Comparison of ENCODE assay signal across 9 mouse cellular contexts in genomic region chr12:111375559-111375958, GRCm38 (mm10). TPM values are rescaled to one million over a fixed set of nuclear protein-coding genes. Genes with fewer than 3 reads are reported as not detected.
DNase-seq lines count a peak whose midpoint lies in the region; ATAC-seq and TF ChIP-seq lines count a peak whose summit lies in the region.
"Had no signal": no experiment of that assay in that cellular context is flagged by ENCODE, and none has a peak within 500 bp of the region (broad histone marks: within the 10 kb centered on the region; RNA-seq: fewer than 3 reads in every experiment).

No protein-coding gene starts in this region.

- ATAC-seq in lung, postnatal 0 days = no peak
- ATAC-seq in liver, embryonic 11.5 days (replicated peaks; ENCODE audit: low FRiP score) = no peak
- no peak for ATAC-seq in stomach, embryonic 16.5 days (ENCODE audit: insufficient read depth, low FRiP score)

- peak overlapping the region; percentile 99 for H3K27ac ChIP-seq in lung, postnatal 0 days (ENCODE audit: low read length)
- no peak overlapping the region for H3K27ac ChIP-seq in liver, embryonic 11.5 days (ENCODE audit: low read depth, low read length)
- peak overlapping the region; percentile 95 for H3K27ac ChIP-seq in stomach, embryonic 16.5 days (ENCODE audit: low read length)
- no peak overlapping the region for H3K27ac ChIP-seq in thymus, adult 2 months (ENCODE audit: control insufficient read depth, insufficient read depth, low read length)

- no peaks in the 10 kb centered on the region for H3K36me3 ChIP-seq in lung, postnatal 0 days (ENCODE audit: insufficient read depth, low read length)
- no peaks in the 10 kb centered on the region for H3K36me3 ChIP-seq in liver, embryonic 11.5 days (ENCODE audit: control insufficient read depth, insufficient read depth, low read length)
- H3K36me3 ChIP-seq in stomach, embryonic 16.5 days (ENCODE audit: control insufficient read depth, insufficient read depth, low read length) = no peaks in the 10 kb centered on the region
- H3K36me3 ChIP-seq in thymus, adult 2 months (ENCODE audit: control insufficient read depth, insufficient read depth, low read length) = no peaks in the 10 kb centered on the region

- peak overlapping the region; percentile 94 for H3K9ac ChIP-seq in lung, postnatal 0 days (replicated peaks; ENCODE audit: low read depth)
- H3K9ac ChIP-seq in liver, embryonic 11.5 days (ENCODE audit: low read depth, low read length) = 0 out of 2 replicates have a peak overlapping the region, but pooled peaks have one; percentile 1
- peak overlapping the region; percentile 98 for H3K9ac ChIP-seq in stomach, embryonic 16.5 days (ENCODE audit: low read length)

- H3K4me2 ChIP-seq in lung, postnatal 0 days (replicated peaks; ENCODE audit: low read depth, low read length) = peak overlapping the region; percentile 83
- H3K4me2 ChIP-seq in liver, embryonic 11.5 days = peak overlapping the region; percentile 88
- peak overlapping the region; percentile 92 for H3K4me2 ChIP-seq in stomach, embryonic 16.5 days (ENCODE audit: low read depth, low read length)

- H3K4me1 ChIP-seq in lung, postnatal 0 days (ENCODE audit: insufficient read depth, low read depth, low read length) = peaks cover 16% of the 10 kb centered on the region; the same call in 1 of the 2 replicates
- peaks cover 20% of the 10 kb centered on the region for H3K4me1 ChIP-seq in liver, embryonic 11.5 days (replicated peaks; ENCODE audit: control insufficient read depth, insufficient read depth, low read length)
- peaks cover 31% of the 10 kb centered on the region for H3K4me1 ChIP-seq in stomach, embryonic 16.5 days (ENCODE audit: control insufficient read depth, insufficient read depth, low read length)
- H3K4me1 ChIP-seq in thymus, adult 2 months (replicated peaks; ENCODE audit: control insufficient read depth, insufficient read depth, low read length) = 0 out of 2 replicates have a peak, but pooled peaks cover 4% of the 10 kb centered on the region

- peak; percentile 62 for DNase-seq in adrenal gland, adult 2 months
- DNase-seq in adrenal gland, postnatal 25 days = no peak
- peak; percentile 62 for DNase-seq in lung, postnatal 0 days (ENCODE audit: low spot score)
- DNase-seq in lung, postnatal 10 days = no peak
- DNase-seq in liver, embryonic 11.5 days (ENCODE audit: low spot score) = no peak
- no peak for DNase-seq in thymus, adult 2 months
- DNase-seq in kidney, adult 18-20 months = no peak

- no peaks in the 10 kb centered on the region for H3K27me3 ChIP-seq in lung, postnatal 0 days (replicated peaks; ENCODE audit: insufficient read depth, low read length)
- peaks cover 24% of the 10 kb centered on the region for H3K27me3 ChIP-seq in liver, embryonic 11.5 days (replicated peaks; ENCODE audit: control insufficient read depth, insufficient read depth, low read length)
- H3K27me3 ChIP-seq in stomach, embryonic 16.5 days (ENCODE audit: control insufficient read depth, insufficient read depth, low read length) = no peaks in the 10 kb centered on the region
- H3K27me3 ChIP-seq in thymus, adult 2 months (ENCODE audit: control insufficient read depth, insufficient read depth, low read length) = peaks cover 8% of the 10 kb centered on the region; the same call in 1 of the 2 replicates

- H3K4me3 ChIP-seq in lung, postnatal 0 days (ENCODE audit: low read depth, low read length) = peak overlapping the region; percentile 96
- H3K4me3 ChIP-seq in liver, embryonic 11.5 days (ENCODE audit: low read depth, low read length) = peak overlapping the region; percentile 88
- H3K4me3 ChIP-seq in stomach, embryonic 16.5 days (replicated peaks; ENCODE audit: low read length) = peak overlapping the region; percentile 99
- no peak overlapping the region for H3K4me3 ChIP-seq in thymus, adult 2 months (ENCODE audit: control insufficient read depth, insufficient read depth, low read length)

- TF ChIP-seq POLR2A in thymus, adult 2 months (IDR thresholded peaks at IDR 0.05; ENCODE audit: control insufficient read depth, extremely low read depth, insufficient read depth, low read length, poor library complexity) = no peak

- H3K9me3 ChIP-seq in lung, postnatal 0 days (ENCODE audit: low read length) = no peaks in the 10 kb centered on the region
- H3K9me3 ChIP-seq in liver, embryonic 11.5 days (ENCODE audit: control insufficient read depth, low read length) = no peaks in the 10 kb centered on the region
- no peaks in the 10 kb centered on the region for H3K9me3 ChIP-seq in stomach, embryonic 16.5 days (replicated peaks; ENCODE audit: control insufficient read depth, low read length)

- no peak for TF ChIP-seq CTCF in lung, postnatal 0 days (IDR thresholded peaks at IDR 0.05)
- no peak for TF ChIP-seq CTCF in thymus, adult 2 months (IDR thresholded peaks at IDR 0.05; ENCODE audit: borderline replicate concordance, control insufficient read depth, extremely low read depth, insufficient read depth, low read length, poor library complexity)

- no peak for TF ChIP-seq EP300 in lung, postnatal 0 days (IDR thresholded peaks at IDR 0.05)

- 11% methylated on average over 12 of the region's 12 CpGs for WGBS in lung, postnatal 0 days
- 63% methylated on average over 12 of the region's 12 CpGs for WGBS in liver, embryonic 11.5 days
- WGBS in stomach, embryonic 16.5 days = 34% methylated on average over 12 of the region's 12 CpGs
- WGBS in thymus, adult 2 months = 79% methylated on average over 12 of the region's 12 CpGs

RNA-seq across cellular contexts. Expression of gene Cdc42bpb, which starts 2.0 kb away (rescaled TPM):
- 100 to 1,000 TPM; 119 to 120 TPM for total RNA-seq in adrenal gland, adult 2 months (2021)
- 339 and 354 TPM in 2 replicates for polyA plus RNA-seq in adrenal gland, adult 2 months (2012; rRNA removed)
- total RNA-seq in adrenal gland, postnatal 25 days (2021) = 123 and 157 TPM in 2 replicates
- polyA plus RNA-seq in lung, postnatal 0 days (2015; fragmentation: Nextera tagmentation; extraction: Ambion mirVana) = 29.0 and 32.5 TPM in 2 replicates
- 22.4 and 25.6 TPM in 2 replicates for polyA plus RNA-seq in liver, embryonic 11.5 days (2014; fragmentation: Nextera tagmentation; extraction: Ambion mirVana)
- 29.3 and 32.9 TPM in 2 replicates for polyA plus RNA-seq in stomach, embryonic 16.5 days (2015; fragmentation: Nextera tagmentation; extraction: Ambion mirVana)
- polyA plus RNA-seq in thymus, adult 2 months (2012; rRNA removed) = 59.2 and 62.1 TPM in 2 replicates

RNA-seq across cellular contexts. Expression of gene Lbhd2, which starts 31.1 kb away (rescaled TPM):
- total RNA-seq in adrenal gland, adult 2 months (2021) = under 1 TPM; 0.46 to 0.48 TPM
- polyA plus RNA-seq in adrenal gland, adult 2 months (2012; rRNA removed) = 0.17 and 0.30 TPM in 2 replicates
- total RNA-seq in adrenal gland, postnatal 25 days (2021) = 0.85 TPM in 1 of 2 replicates, not detected in the other
- 0.37 and 1.1 TPM in 2 replicates for polyA plus RNA-seq in lung, postnatal 0 days (2015; fragmentation: Nextera tagmentation; extraction: Ambion mirVana)
- polyA plus RNA-seq in liver, embryonic 11.5 days (2014; fragmentation: Nextera tagmentation; extraction: Ambion mirVana) = 0.36 TPM in 1 of 2 replicates, not detected in the other
- 1.4 and 1.6 TPM in 2 replicates for polyA plus RNA-seq in stomach, embryonic 16.5 days (2015; fragmentation: Nextera tagmentation; extraction: Ambion mirVana)
- polyA plus RNA-seq in thymus, adult 2 months (2012; rRNA removed) = 1.4 and 1.9 TPM in 2 replicates
- total RNA-seq: adrenal gland, adult 18-20 months had no signal

RNA-seq across cellular contexts. Expression of gene Exoc3l4, which starts 41.3 kb away (rescaled TPM):
- 1 to 10 TPM; 4.7 to 7.7 TPM for total RNA-seq in adrenal gland, adult 2 months (2021)
- polyA plus RNA-seq in adrenal gland, adult 2 months (2012; rRNA removed) = 12.7 and 13.9 TPM in 2 replicates
- total RNA-seq in adrenal gland, postnatal 25 days (2021) = 4.4 and 5.7 TPM in 2 replicates
- 21.3 and 24.4 TPM in 2 replicates for polyA plus RNA-seq in lung, postnatal 0 days (2015; fragmentation: Nextera tagmentation; extraction: Ambion mirVana)
- polyA plus RNA-seq in liver, embryonic 11.5 days (2014; fragmentation: Nextera tagmentation; extraction: Ambion mirVana) = 18.6 and 20.4 TPM in 2 replicates
- 9.0 and 9.6 TPM in 2 replicates for polyA plus RNA-seq in stomach, embryonic 16.5 days (2015; fragmentation: Nextera tagmentation; extraction: Ambion mirVana)
- 31.0 and 41.5 TPM in 2 replicates for polyA plus RNA-seq in thymus, adult 2 months (2012; rRNA removed)

Comparison
In these comparisons a context has a peak if more than half of its experiments do, and no peak if none do; other contexts are left out.
1. DNase-seq: peak in adrenal gland, adult 2 months (single experiment) and lung, postnatal 0 days (single experiment); none in adrenal gland, postnatal 25 days (single experiment), lung, postnatal 10 days (single experiment), liver, embryonic 11.5 days (single experiment), thymus, adult 2 months (single experiment) and kidney, adult 18-20 months (single experiment).
2. H3K27ac ChIP-seq: peak in lung, postnatal 0 days (single experiment) and stomach, embryonic 16.5 days (single experiment); none in liver, embryonic 11.5 days (single experiment) and thymus, adult 2 months (single experiment).
3. H3K9ac ChIP-seq: peak in every context shown above with its lines; median percentile 98 in stomach, embryonic 16.5 days; 94 in lung, postnatal 0 days; 1 in liver, embryonic 11.5 days.
4. Peak in every context shown above with its lines, with median percentiles within 50 percentile points of each other: H3K4me2 ChIP-seq.